Comparison of ENCODE assay signal across 8 mouse cellular contexts in the genomic region with DNA sequence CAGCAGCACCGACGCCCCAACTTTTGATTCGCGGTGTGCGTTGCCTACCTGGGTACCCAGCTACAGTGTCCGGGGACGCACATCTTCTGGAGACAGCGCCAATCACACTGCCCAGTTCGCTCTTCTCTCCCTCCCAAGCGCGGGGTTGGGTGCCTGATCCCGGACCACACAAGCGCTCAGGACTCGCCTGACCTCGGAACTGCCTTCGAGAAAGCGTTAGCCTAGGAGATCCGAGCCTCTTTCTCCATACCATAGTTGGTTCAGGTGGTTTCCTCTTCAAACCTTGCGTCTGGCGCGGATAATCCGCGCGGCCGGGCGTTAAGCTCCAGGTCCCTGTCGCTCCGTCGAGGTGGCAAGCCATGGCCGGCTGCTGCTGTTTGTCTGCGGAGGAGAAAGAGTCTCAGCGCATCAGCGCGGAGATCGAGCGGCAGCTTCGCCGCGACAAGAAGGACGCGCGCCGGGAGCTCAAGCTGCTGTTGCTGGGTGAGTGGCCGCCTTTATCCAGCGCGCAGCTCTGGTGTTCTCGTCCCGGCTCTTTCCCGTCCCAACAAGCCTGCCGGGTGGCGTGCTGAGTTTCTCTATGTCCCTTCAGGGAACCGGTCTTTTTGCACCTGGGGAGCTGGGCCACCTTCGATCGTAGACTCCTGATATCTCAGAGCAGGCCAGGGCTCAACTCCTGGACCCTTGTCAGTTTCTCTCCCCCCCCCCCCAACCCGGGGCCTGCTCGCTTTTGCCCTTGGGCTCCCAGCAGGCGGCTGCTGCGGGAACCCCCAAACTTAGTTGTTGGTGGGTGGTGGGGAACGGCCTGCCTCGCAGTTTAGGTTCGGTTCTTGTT. TPM values are rescaled to one million over a fixed set of nuclear protein-coding genes. Genes with fewer than 3 reads are reported as not detected.
DNase-seq lines count a peak whose midpoint lies in the region; ATAC-seq and TF ChIP-seq lines count a peak whose summit lies in the region.

No protein-coding gene starts in this region.

- no peaks in the 10 kb centered on the region for H3K9me3 ChIP-seq in ES-E14 (ENCODE audit: control insufficient read depth, insufficient read depth, low read depth, low read length)
- H3K9me3 ChIP-seq in hindbrain, embryonic 12.5 days (replicated peaks) = no peaks in the 10 kb centered on the region
- H3K9me3 ChIP-seq in midbrain, embryonic 15.5 days = no peaks in the 10 kb centered on the region

- H3K4me2 ChIP-seq in hindbrain, embryonic 12.5 days (replicated peaks) = peak overlapping the region; percentile 56
- H3K4me2 ChIP-seq in midbrain, embryonic 15.5 days = peak overlapping the region; percentile 81

- WGBS in hindbrain, embryonic 12.5 days = under 1% methylated on average over 61 of the region's 61 CpGs
- WGBS in liver, adult 2 months = 17% methylated on average over 61 of the region's 61 CpGs
- WGBS in midbrain, embryonic 15.5 days = 2% methylated on average over 61 of the region's 61 CpGs

- H3K27me3 ChIP-seq in hindbrain, embryonic 12.5 days = peaks cover 56% of the 10 kb centered on the region
- H3K27me3 ChIP-seq in liver, adult 2 months (ENCODE audit: control insufficient read depth, insufficient read depth, low read length) = no peaks in the 10 kb centered on the region
- H3K27me3 ChIP-seq in midbrain, embryonic 15.5 days (replicated peaks) = peaks cover 38% of the 10 kb centered on the region

- H3K79me2 ChIP-seq in liver, adult 2 months (ENCODE audit: control insufficient read depth, insufficient read depth, low read length) = no peaks in the 10 kb centered on the region

- peak overlapping the region; percentile 54 to 63 for H3K4me3 ChIP-seq in ES-E14 (ENCODE audit: insufficient read depth in 1 of 2, low read depth in 1 of 2, low read length in 2 of 2, poor library complexity in 1 of 2, severe bottlenecking in 1 of 2)
- peak overlapping the region; percentile 20 for H3K4me3 ChIP-seq in embryonic fibroblast, embryonic 13.5 days (ENCODE audit: insufficient read depth, low read length)
- peak overlapping the region; percentile 38 for H3K4me3 ChIP-seq in hindbrain, embryonic 12.5 days
- peak overlapping the region; percentile 51 for H3K4me3 ChIP-seq in liver, adult 2 months (ENCODE audit: insufficient read depth, low read depth, low read length)
- peak overlapping the region; percentile 37 for H3K4me3 ChIP-seq in midbrain, embryonic 15.5 days

- peak overlapping the region; percentile 53 for H3K9ac ChIP-seq in ES-E14 (ENCODE audit: insufficient read depth, low read depth, low read length, poor library complexity, severe bottlenecking)
- H3K9ac ChIP-seq in hindbrain, embryonic 12.5 days = peak overlapping the region; percentile 52
- peak overlapping the region; percentile 24 for H3K9ac ChIP-seq in liver, adult 2 months (ENCODE audit: low read depth, low read length)
- peak overlapping the region; percentile 37; the same call in 1 of the 2 replicates for H3K9ac ChIP-seq in midbrain, embryonic 15.5 days

- DNase-seq in gastrocnemius, adult 18-20 months (ENCODE audit: low spot score) = peak; percentile 4
- no peak for DNase-seq in gastrocnemius, postnatal 25 days
- DNase-seq in ES-E14 (ENCODE audit: low read depth, low spot score) = no peak
- DNase-seq in liver, adult 2 months (ENCODE audit: extremely low read depth, low read depth, low spot score) = no peak
- peak; percentile 50 for DNase-seq in thymus, postnatal 4 days

- TF ChIP-seq POLR2A in embryonic fibroblast, embryonic 13.5 days (IDR thresholded peaks at IDR 0.05; ENCODE audit: low read depth, low read length) = no peak
- TF ChIP-seq POLR2A in liver, adult 2 months (IDR thresholded peaks at IDR 0.05; ENCODE audit: extremely low read depth, insufficient read depth, low read length) = no peak

- no peaks in the 10 kb centered on the region for H3K36me3 ChIP-seq in ES-E14 (ENCODE audit: control insufficient read depth, insufficient read depth, low read length, poor library complexity, severe bottlenecking)
- no peaks in the 10 kb centered on the region for H3K36me3 ChIP-seq in hindbrain, embryonic 12.5 days
- H3K36me3 ChIP-seq in liver, adult 2 months (ENCODE audit: control insufficient read depth, insufficient read depth, low read length) = no peaks in the 10 kb centered on the region
- no peaks in the 10 kb centered on the region for H3K36me3 ChIP-seq in midbrain, embryonic 15.5 days (replicated peaks)

- no peak for TF ChIP-seq CTCF in embryonic fibroblast, embryonic 13.5 days (IDR thresholded peaks at IDR 0.05; ENCODE audit: borderline replicate concordance, insufficient read depth, low read length)
- no peak for TF ChIP-seq CTCF in liver, adult 2 months (IDR thresholded peaks at IDR 0.05; ENCODE audit: low read depth, low read length)

- no peak overlapping the region for H3K27ac ChIP-seq in ES-E14 (ENCODE audit: insufficient read depth, low read depth, low read length, poor library complexity, severe bottlenecking)
- H3K27ac ChIP-seq in embryonic fibroblast, embryonic 13.5 days (ENCODE audit: insufficient read depth, low read length) = no peak overlapping the region
- no peak overlapping the region for H3K27ac ChIP-seq in hindbrain, embryonic 12.5 days
- no peak overlapping the region for H3K27ac ChIP-seq in liver, adult 2 months (replicated peaks; ENCODE audit: insufficient read depth, low read depth, low read length)
- H3K27ac ChIP-seq in midbrain, embryonic 15.5 days = no peak overlapping the region

- in situ Hi-C loops in ES-E14 (cut with MboI; ENCODE audit: low sequenced_read_pairs in 2 of 2, unreplicated experiment in 2 of 2) = no loop called here

- peak; percentile 59 for ATAC-seq in hindbrain, embryonic 12.5 days (ENCODE audit: low FRiP score)
- ATAC-seq in midbrain, embryonic 15.5 days (replicated peaks) = peak; percentile 49

- peaks cover 2 to 7% of the 10 kb centered on the region in 2 experiments; a peak in 2 of 4 replicates for H3K4me1 ChIP-seq in ES-E14 (ENCODE audit: control insufficient read depth in 2 of 2, insufficient read depth in 2 of 2, low read length in 2 of 2, poor library complexity in 1 of 2)
- H3K4me1 ChIP-seq in embryonic fibroblast, embryonic 13.5 days (ENCODE audit: control insufficient read depth, insufficient read depth, low read length) = no peaks in the 10 kb centered on the region; the same call in 1 of the 2 replicates
- peaks cover 27% of the 10 kb centered on the region for H3K4me1 ChIP-seq in hindbrain, embryonic 12.5 days
- H3K4me1 ChIP-seq in liver, adult 2 months (ENCODE audit: control insufficient read depth, insufficient read depth, low read length) = peaks cover 9% of the 10 kb centered on the region
- peaks cover 21% of the 10 kb centered on the region for H3K4me1 ChIP-seq in midbrain, embryonic 15.5 days

TF ChIP-seq in ES-E14, 5 proteins besides CTCF, POLR2A, EP300 and RAD21:
- no peak for TF ChIP-seq ZC3H11A (IDR thresholded peaks at IDR 0.05; ENCODE audit: borderline replicate concordance, low read depth, low read length)
- no peak for TF ChIP-seq MAFK (IDR thresholded peaks at IDR 0.05; ENCODE audit: insufficient read depth, low read depth, low read length)
- no peak for TF ChIP-seq HCFC1 (IDR thresholded peaks at IDR 0.05; ENCODE audit: borderline replicate concordance, insufficient read depth, low read length)
- TF ChIP-seq ZNF384 (IDR thresholded peaks at IDR 0.05; ENCODE audit: low read depth, low read length) = no peak
- no peak for TF ChIP-seq CHD2 (IDR thresholded peaks at IDR 0.05; ENCODE audit: low read depth, low read length)

RNA-seq across cellular contexts. Expression of gene Gna14, which starts 1.0 kb away (rescaled TPM):
- total RNA-seq in gastrocnemius, adult 18-20 months (2021) = 1 to 10 TPM in 1 of 2 experiments, under 1 TPM in 1; 0.64 to 1.5 TPM
- under 1 TPM; 0.32 to 0.64 TPM for total RNA-seq in gastrocnemius, postnatal 25 days (2021)
- 2.5 and 5.0 TPM in 2 replicates for total RNA-seq in ES-E14 (2012; rRNA removed)
- polyA plus RNA-seq in embryonic fibroblast, embryonic 13.5 days (2011; ENCODE audit: insufficient read length, low read depth, missing spikeins) = 1.4 and 1.9 TPM in 2 replicates
- 0.78 and 0.80 TPM in 2 replicates for polyA plus RNA-seq in hindbrain, embryonic 12.5 days (2016; fragmentation: Nextera tagmentation; extraction: Ambion mirVana)
- total RNA-seq in liver, adult 2 months (2014; rRNA removed) = 1.3 and 2.7 TPM in 2 replicates
- polyA plus RNA-seq in liver, adult 2 months (2012; rRNA removed) = 1.7 and 1.9 TPM in 2 replicates
- 0.49 and 0.56 TPM in 2 replicates for polyA plus RNA-seq in midbrain, embryonic 15.5 days (2015; fragmentation: Nextera tagmentation; extraction: Ambion mirVana)

Comparison
In these comparisons a context has a peak if more than half of its experiments do, and no peak if none do; other contexts are left out.
1. DNase-seq: peak in gastrocnemius, adult 18-20 months (single experiment) and thymus, postnatal 4 days (single experiment); none in gastrocnemius, postnatal 25 days (single experiment), ES-E14 (single experiment) and liver, adult 2 months (single experiment).
2. Peak in every context shown above with its lines, with median percentiles within 50 percentile points of each other: H3K4me3 ChIP-seq and H3K9ac ChIP-seq.